Mouse (Mus musculus) adrenal gland, adult 18-20 months (tissue): ENCODE results near the gene Mettl16. TPM values are rescaled to one million over a fixed set of nuclear protein-coding genes. Genes with fewer than 3 reads are reported as not detected.
A peak's percentile ranks its signal among the peaks of the same experiment; 100 is the strongest.

Source experiments
- DNase-seq, 2 experiments: peaks; one replicate each; pipeline ENCODE4 v3.0.0; 2021 to 2022; ENCODE audit warnings: low spot score in 2 of 2
- total RNA-seq, 2 experiments: library from RNA; stranded (reverse); gene quantifications; 1 replicate in 1 of 2; 2 replicates in 1 of 2; pipeline ENCODE4 v1.2.3; 2021

The Mettl16 gene
- total RNA-seq, 2 experiments from 2014 or later, result 30.8 to 42.7 TPM

DNA sequence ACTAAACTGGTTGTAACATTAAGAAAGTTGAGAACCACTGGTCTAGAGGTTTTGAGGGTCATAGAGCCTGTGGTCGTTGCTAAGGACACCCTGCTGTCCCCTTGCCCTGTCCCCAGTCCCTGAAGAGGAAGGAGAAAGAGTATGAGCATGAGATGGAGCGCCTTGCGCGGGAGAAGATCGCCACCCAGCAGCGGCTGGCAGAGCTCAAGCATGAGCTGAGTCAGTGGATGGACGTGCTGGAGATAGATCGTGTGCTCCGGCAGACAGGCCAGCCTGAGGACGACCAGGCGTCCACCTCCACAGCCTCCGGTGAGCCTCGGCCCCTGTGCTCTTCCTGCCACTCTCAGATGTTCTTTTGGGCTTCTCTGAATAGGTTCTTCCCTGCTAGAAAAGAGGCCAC lies 71.4 kb downstream of the Mettl16 start:
- no peak for DNase-seq

- no peak for DNase-seq
Observed at GRCm38 (mm10) chr11:74842656-74843434, 72.2 kb downstream of the Mettl16 start.

- no peak for DNase-seq
Observed at GRCm38 (mm10) chr11:74843435-74843714, 72.7 kb downstream of the Mettl16 start.

- DNase-seq, result no peak
Observed at GRCm38 (mm10) chr11:74843761-74844160, 73.1 kb downstream of the Mettl16 start.

- DNase-seq, result no peak
Observed at GRCm38 (mm10) chr11:74845784-74846183, 75.2 kb downstream of the Mettl16 start.

- DNase-seq, result peak; percentile 75 to 80
Observed at GRCm38 (mm10) chr11:74847919-74848521, 77.4 kb downstream of the Mettl16 start.

DNA sequence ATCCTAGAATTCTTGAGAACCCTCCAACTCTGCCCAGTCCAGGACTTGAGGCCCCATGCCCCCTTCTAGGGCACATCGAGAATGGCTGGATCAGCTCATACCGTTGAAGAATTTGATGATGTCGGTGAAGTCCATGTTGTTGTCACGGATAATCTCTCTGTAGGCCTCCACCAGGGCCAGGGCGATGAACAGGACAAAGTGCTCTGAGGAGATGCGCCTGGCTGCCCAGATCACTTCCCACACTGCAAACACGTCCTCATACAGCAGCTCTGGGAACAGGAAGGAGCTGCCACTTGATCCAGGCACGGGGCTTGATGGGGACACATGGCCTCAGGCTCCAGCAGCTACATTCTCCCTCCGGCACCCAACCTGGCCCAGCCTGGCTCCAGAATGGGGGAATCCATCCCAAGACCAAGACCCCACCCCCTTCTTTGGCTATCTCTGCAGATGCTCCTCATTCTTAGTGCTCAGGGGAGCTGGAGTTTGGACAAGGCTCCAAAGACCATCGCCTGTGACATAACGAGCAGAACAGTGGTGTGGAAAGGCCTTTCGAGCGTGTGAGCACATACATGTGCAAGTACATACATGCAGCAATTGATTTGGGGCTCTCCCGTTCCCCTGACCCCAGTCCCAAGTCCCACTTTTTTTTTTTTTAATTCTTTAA lies 80.5 kb downstream of the Mettl16 start:
- no peak for DNase-seq

GRCm38 (mm10) chr11:74857756-74858155 lies 87.1 kb downstream of the Mettl16 start:
- no peak for DNase-seq

GRCm38 (mm10) chr11:74862129-74862528 lies 91.5 kb downstream of the Mettl16 start:
- no peak for DNase-seq

- DNase-seq, result no peak
Observed at GRCm38 (mm10) chr11:74863471-74863870, 92.8 kb downstream of the Mettl16 start.

- DNase-seq, result no peak
Observed at GRCm38 (mm10) chr11:74864421-74864820, 93.8 kb downstream of the Mettl16 start.

DNA sequence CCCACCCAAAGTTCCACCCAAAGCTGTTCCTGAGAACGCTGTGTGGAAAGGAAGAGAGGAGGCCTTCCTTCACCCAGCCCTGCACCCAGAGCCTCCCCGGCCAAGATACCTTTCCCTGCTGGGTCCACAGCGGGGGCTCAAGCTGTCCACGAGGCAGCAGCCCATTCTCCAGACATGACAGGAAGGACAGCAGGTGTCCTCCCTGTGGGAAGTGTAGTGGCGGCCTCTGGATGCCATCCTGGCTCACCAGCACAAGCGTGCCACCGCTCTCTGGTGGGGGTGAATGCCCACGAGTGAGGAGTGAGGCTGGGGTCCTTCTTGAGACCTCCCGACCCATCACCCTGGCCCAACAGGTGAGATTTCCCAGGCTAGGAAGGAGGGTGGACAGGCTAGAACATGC lies 94.6 kb downstream of the Mettl16 start:
- no peak for DNase-seq

DNA sequence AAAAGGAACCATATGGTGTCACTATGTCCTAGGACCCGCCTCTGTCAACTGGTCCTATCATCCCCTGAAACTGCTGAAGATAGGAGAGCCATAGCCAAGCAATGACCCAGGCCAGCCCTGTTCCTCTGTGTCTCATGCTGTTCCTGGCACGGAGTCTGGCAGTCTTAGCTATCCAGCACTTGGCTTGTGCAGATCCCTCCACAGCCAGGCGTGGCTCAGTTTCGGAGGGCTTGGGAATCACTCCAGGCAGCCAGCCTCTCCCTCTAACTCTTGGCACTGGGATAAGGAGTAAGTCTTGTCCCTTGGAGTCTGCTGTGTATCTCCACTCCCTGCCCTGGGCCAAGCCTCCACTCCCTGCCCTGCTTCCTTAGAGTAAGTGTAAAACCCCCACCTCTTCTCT lies 96.0 kb downstream of the Mettl16 start:
- DNase-seq, result no peak

DNA sequence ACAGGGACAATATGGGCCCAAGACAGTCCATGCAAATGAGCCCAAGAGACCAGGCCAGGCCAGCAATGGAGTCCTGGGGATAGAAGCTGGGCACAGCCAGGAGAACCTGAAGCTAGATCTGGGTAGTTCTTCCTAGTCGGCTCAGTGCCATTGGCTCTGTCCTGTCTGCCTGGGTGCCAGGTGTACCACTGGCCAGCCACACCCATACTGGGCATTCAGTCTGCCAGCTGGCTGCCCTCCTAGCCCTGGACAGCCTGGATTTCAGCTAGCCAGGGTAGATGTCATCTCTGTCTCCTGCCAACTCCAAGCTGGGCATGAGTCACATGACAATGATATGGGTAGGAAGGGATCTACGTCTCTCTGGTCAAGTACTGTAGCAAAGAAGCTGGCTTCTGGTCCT lies 96.6 kb downstream of the Mettl16 start:
- DNase-seq, result no peak

GRCm38 (mm10) chr11:74868046-74868760 lies 97.6 kb downstream of the Mettl16 start:
- no peak for DNase-seq

- DNase-seq, result no peak
Observed at GRCm38 (mm10) chr11:74869603-74870002, 99.0 kb downstream of the Mettl16 start.

DNA sequence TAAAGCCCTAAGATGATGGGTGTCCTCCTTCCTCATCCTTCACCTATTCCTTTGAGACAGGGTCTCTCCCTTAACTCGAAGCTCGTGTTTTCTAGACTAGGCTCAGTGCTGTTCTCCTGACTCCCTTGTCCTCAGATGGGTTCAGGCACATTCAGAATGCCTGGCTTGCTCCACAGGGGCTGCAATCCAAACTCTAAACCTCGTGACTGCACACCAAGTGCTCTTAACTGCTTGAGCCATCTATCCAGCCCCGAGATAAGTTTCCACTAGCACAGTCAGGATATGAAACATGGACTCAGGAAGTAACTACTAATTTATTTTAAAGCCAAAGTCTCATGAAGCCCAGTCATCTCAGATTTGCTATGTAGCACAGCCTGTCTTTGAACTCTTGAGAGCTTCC lies 99.9 kb downstream of the Mettl16 start:
- no peak for DNase-seq

GRCm38 (mm10) chr11:74870991-74871622 lies 100.5 kb downstream of the Mettl16 start:
- no peak for DNase-seq

- no peak for DNase-seq
Observed at GRCm38 (mm10) chr11:74874630-74875029, 104.0 kb downstream of the Mettl16 start.

DNA sequence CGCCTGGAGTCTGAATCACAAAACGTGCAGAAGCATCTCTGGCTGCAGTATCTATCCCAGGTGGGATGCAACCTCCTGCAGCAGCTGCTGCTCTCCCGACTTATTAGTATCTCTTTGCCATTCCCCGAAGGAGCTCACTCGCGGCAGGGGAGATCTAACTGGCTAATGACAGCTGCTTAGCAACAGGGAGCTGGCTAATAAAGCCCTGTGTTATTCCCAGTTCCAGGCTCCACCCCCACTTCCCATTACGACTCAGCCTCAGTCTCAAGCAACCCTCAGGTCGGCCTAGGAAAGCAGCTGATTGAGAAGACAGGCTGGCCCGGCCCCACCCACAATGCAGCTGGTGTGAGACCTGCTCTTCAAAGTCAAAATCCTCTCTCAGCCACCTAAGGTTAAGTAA lies 106.2 kb downstream of the Mettl16 start:
- no peak for DNase-seq
